Mouse (Mus musculus) gastrocnemius, postnatal 25 days (tissue): ENCODE measurements around the gene Rps6kc1. TPM values are rescaled to one million over a fixed set of nuclear protein-coding genes. Genes with fewer than 3 reads are reported as not detected.

Experiments
- DNase-seq: peaks from one replicate; pipeline ENCODE4 v3.0.0; 2022
- total RNA-seq, 2 experiments: library from RNA; stranded (reverse); gene quantifications; 1 replicate in 1 of 2; 2 replicates in 1 of 2; pipeline ENCODE4 v1.2.3; 2021

Rps6kc1 gene
- total RNA-seq, 2 experiments from 2014 or later = 11.2 to 14.8 TPM

- DNase-seq = no peak
These were observed 77.2 kb downstream of the Rps6kc1 start for GRCm38 (mm10) chr1:190834201-190834907.

- no peak for DNase-seq
These were observed 78.5 kb downstream of the Rps6kc1 start for GRCm38 (mm10) chr1:190832965-190833630.

- DNase-seq = no peak
These were observed 79.6 kb downstream of the Rps6kc1 start for GRCm38 (mm10) chr1:190831839-190832497.

GRCm38 (mm10) chr1:190826486-190827034, 85.0 kb downstream of the Rps6kc1 start:
- DNase-seq = no peak

GRCm38 (mm10) chr1:190823745-190824144, 87.8 kb downstream of the Rps6kc1 start:
- DNase-seq = no peak

GRCm38 (mm10) chr1:190816141-190816540, 95.4 kb downstream of the Rps6kc1 start:
- no peak for DNase-seq

- DNase-seq = no peak
These were observed 101.2 kb downstream of the Rps6kc1 start for GRCm38 (mm10) chr1:190810408-190810807.

- DNase-seq = no peak
These were observed 102.8 kb downstream of the Rps6kc1 start for GRCm38 (mm10) chr1:190808766-190809221.

- no peak for DNase-seq
These were observed 104.8 kb downstream of the Rps6kc1 start for GRCm38 (mm10) chr1:190806817-190807216.

GRCm38 (mm10) chr1:190798668-190799067, 112.9 kb downstream of the Rps6kc1 start:
- no peak for DNase-seq

- DNase-seq = no peak
These were observed 114.0 kb downstream of the Rps6kc1 start for GRCm38 (mm10) chr1:190797483-190798058.

- DNase-seq = no peak
These were observed 114.7 kb downstream of the Rps6kc1 start for GRCm38 (mm10) chr1:190796745-190797482.

GRCm38 (mm10) chr1:190791638-190792037, 119.9 kb downstream of the Rps6kc1 start:
- DNase-seq = no peak

GRCm38 (mm10) chr1:190790720-190791119, 120.8 kb downstream of the Rps6kc1 start:
- no peak for DNase-seq

- no peak for DNase-seq
These were observed 133.9 kb downstream of the Rps6kc1 start for GRCm38 (mm10) chr1:190777660-190778059.

- DNase-seq = no peak
These were observed 135.3 kb downstream of the Rps6kc1 start for GRCm38 (mm10) chr1:190776260-190776659.

- no peak for DNase-seq
These were observed 139.3 kb downstream of the Rps6kc1 start for GRCm38 (mm10) chr1:190772088-190772885.

GRCm38 (mm10) chr1:190769748-190770147, 141.8 kb downstream of the Rps6kc1 start:
- no peak for DNase-seq

GRCm38 (mm10) chr1:190768307-190768706, 143.3 kb downstream of the Rps6kc1 start:
- no peak for DNase-seq

GRCm38 (mm10) chr1:190767621-190768020, 143.9 kb downstream of the Rps6kc1 start:
- DNase-seq = no peak

GRCm38 (mm10) chr1:190766800-190767199, 144.8 kb downstream of the Rps6kc1 start:
- no peak for DNase-seq
